Mouse (Mus musculus): Measurements from ENCODE around the gene Scp2. TPM values are rescaled to one million over a fixed set of nuclear protein-coding genes. Genes with fewer than 3 reads are reported as not detected.

Scp2 gene
- total RNA-seq, 2 experiments from 2014 or later: 444 to 569 TPM

DNA sequence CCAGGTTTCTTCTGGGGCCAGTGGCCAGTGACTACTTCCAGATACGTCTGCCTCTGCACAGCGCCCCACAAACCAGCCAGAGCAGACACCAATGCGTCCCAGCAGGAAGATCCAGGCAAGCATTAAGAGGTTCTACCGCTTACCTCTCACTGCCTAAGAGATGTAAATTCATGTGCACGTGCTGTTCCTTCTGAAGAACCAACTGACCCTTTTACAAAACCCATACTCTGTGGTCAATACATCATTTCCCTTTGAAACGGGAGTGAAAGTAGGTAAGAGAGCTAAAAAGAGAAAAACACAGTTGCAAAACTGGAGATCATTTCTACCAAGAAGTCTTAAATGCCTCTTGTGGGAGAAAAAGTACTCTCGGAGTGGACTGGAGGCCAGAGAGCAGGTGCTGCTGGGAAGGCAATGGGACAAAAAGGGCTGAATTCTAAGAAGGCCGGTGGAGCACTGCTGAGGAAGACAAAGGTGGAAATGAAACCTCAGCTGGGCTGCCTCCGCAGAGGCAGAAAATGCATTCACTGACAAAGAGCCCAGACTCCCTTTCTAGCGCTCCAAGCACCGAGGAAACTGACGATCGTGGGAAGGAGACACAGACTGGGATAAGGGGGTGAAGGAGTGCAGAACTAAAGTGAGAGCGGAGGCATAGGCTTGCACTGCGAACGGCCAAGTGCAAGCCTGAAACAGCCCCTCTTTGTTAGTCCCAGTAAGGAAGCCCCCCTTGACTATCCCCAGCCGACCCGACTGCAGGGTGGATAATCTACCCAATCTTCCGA is 85.0 kb downstream of the Scp2 start:
- no peak for DNase-seq

- DNase-seq: peak; percentile 27
Measured at GRCm38 (mm10) chr4:108058166-108058565, 86.6 kb downstream of the Scp2 start.

DNA sequence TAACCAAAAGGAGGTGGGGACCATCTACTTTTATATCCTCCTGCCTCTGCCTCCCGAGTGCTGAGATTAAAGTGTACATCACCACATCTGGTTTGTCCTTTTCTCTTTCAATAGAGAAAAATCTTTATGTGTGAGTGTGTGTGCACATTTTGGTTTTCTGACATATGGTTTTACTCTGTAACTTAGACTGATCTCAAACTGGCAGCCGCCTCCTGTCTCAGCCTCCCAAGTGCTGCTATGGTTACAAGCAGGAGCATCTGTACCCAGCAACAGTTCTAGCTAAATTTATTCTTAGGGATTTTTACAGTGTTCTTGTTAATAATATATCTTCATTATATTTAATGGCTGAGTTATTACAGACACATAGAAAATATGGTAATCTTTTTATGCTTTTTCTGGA is 87.6 kb downstream of the Scp2 start:
- no peak for DNase-seq

DNA sequence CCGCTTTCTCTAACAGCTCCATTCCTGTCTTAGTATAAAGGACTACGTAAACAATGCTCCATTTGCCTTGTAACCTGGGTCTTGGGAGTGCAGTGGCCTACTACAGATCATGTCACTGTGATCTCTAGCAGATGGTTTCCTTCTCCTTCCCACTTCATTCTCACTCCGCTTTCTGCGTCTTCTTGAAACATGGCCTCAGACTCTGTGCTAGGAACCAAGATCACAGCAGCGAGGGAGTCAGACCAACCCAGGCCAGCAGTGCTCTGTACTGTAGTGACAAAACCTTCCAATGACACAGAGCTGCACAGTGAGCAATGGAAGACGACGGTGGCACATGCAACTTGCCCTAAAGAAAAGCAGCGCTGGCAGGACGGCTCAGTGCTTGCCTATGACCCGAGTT is 88.9 kb downstream of the Scp2 start:
- DNase-seq: no peak

DNA sequence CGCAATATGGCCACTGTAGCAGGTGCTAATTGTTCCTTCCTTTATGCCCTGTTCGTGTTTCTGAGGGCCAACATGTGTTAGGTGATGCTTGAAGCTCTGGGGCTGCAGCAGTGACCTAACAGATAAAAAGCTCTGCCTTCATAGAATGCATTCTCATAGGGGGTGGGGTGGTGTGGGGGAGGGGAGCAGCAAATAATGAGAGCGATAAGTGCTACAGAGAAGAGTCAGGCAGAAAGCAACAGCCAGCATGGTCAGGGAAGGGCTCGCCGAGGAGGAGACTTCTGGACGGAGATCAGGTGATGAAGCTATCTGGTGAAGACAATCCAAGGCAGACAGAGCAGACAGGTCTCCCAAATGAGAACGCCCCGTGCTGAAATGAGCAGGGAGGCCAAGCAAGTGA is 92.1 kb downstream of the Scp2 start:
- no peak for DNase-seq

DNA sequence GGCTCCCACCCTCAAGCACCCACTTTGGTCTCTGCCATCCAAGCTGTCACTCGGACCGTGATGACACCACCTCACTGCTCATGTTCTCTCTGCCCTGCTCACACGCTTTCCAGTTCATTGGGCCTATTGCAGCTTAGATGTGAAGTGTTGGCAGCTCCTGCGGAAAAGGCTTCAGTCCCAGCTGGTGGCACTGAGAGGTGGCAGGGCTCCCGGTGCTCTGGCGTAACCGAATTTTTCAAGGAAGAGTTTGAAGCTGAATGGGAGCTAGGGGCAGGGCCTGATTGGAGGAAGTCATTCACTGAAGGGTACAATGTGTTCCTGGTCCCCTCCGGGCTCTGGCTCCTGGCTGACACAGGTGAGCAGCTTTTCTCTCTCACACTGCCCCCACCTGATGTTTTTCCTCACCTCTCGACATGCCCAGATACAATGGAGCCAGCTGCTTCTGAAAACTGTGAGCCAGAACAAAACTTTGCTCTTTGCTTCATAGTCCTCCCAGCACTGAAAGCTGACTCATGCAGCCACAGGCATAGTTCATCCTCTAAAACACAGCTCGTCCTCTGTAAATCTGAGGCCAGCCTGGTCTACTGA is 93.0 kb downstream of the Scp2 start:
- DNase-seq: peak; percentile 42

DNA sequence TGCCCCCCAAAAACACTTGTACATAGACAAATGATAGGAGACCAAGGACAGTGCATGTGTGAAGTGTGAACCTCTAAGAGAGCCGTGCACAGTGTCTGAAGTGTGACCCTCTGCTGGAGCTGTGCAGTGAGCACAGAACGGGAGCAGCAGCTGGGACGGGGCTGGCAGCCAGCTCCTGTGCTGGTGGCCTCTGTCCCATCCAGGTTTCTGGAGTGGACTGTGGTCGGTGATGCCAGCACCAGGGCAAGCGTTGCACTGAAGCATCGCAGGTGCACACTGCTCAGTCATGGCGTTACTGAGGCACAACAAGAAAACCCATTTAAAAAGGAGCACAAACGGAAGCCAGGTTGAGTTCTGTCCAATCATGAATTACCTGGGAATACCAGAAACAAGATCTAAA is 98.7 kb downstream of the Scp2 start:
- no peak for DNase-seq

DNA sequence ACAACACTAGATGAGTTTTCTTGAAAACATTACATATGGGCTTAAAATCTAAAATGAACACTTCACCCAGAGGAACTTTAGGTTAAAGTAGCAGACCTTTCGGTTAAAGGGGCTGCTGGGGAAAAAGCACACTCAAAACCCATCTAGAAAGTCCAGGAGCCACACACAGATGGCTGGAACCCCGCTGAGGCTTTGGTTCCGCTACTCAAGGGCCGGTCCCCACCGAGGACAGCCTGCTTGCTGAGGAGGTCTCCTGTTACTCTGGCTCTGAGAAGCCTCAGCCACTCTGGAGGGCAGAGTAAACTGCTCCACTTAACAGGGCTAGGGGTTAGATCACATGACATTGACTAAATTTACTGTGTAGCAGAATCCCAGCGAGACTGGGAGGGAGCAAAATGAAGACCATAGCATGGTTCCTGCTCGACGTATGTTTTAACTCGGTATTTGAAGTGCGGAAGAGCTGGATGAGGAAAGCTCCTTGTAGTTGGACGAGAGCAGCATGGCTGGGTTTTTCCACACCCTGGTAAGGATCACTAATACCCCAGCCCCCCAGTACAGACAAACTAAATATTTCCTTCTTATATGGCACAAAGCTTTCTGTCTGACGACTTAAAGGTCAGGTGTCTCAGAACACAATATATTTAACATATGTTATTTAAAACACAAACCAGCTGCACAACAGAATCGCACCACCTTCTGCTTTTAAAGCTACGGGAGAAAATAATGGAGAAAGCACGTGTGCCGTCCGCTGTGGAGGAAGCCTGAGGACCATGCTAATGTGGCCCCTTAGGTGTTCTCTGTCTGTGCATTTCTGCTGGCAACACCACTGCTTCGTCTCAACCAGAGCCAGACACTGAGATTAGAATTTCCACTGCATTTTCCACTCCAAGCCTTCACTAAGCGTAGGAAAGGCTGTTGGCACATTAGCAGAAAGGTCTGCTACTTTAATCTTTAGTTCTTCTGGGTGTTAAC is 99.4 kb downstream of the Scp2 start:
- no peak for DNase-seq

- DNase-seq: no peak
Measured at GRCm38 (mm10) chr4:108037027-108037426, 107.8 kb downstream of the Scp2 start.

DNA sequence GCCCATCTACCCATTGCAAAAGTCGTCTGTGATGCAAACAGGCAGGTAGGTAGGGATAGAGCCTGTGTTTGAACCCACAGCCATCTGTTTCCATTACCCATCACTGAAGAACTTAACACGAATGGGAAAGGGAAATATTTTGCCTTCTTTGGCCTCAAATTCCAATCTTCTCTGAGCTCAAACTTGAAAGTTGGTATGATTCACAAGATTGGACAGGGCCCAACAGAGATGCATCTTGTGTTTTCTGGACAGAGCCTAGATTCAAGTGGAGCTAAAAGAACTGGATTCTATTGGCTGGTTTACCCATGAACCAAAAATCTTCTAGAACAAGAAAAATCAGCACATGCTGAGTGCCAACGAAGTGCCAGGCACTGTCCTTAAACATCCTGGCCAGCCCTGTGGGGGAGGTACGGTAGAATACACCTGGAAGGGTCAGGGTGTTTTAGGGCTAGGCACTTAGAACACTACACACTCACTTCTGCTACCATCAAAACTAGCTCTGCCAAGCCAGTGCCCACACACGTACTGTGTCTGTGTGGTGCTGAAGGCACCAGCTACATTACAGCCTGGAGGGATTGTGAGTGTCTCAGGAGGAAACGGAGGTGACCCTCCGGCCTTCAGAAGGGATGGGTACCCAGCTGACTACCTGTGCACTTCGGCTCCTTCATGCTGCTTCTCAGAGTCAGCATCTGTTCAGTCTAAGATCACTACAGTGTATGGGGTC is 111.6 kb downstream of the Scp2 start:
- DNase-seq: no peak

DNA sequence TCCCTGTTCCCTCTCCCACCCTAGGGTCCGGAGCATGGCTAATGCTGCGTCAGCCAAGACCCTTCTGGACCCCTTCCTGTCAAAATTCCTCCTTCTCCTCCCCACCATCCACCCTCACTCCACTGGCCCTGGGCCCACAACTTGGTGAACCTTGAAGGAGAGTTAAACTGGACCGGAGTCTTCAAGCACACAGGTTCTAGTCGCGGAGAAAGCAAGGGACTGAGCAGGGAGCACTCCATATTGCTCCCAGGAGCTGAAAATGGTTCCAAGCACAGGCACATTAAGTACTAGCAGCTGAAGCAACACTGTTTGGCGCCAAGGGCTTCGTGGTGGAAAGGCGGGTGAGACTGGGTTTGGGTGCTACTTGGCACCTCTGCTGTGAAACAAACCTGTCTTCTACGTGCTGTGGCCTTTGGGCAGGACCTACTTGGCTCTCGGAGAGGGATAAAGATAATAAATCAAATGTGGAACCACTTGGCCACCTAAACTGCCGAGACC is 112.4 kb downstream of the Scp2 start:
- peak; percentile 41 for DNase-seq

DNA sequence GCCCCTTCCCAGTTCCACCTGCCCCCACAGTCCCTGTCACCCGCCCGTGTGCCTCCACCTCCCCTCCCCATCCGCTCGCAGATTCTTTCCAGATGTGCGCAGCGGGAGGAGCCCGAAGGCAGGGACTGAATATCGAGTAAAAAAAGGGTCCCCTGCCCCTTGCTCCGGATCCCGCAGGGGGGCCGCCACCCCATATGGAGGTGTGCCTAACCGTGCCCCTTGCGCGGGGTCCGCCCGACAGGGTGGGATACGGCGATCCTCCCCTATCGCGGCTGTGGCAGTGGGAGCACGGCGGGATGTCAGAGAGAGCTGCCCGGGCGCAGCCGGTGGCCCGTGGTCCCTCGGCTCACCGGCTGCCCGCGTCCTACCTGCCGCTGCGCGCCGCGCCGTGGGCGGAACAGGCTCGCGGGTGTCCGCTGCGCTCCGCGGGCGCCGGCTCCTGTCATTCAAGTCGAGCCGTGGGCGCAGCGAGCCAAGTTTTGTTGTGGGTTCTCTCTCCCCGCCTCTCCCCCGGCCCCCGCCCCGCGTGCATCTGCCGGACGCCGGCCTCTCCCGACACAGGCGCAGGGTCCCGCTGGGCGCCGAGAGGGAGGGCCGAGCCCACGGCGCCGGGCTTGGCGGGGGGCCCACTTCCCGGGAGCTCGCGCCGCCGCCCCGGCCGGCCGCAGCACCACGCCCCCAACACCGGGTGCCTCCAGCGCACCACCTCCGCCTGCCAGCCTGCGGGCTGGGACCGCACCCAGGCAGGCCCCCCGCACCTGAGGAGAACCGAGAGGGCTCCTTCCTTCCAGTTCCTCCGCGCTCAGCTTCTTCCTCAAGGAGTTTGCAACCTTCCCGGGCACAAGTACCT is 113.1 kb downstream of the Scp2 start:
- peak; percentile 65 for DNase-seq

DNA sequence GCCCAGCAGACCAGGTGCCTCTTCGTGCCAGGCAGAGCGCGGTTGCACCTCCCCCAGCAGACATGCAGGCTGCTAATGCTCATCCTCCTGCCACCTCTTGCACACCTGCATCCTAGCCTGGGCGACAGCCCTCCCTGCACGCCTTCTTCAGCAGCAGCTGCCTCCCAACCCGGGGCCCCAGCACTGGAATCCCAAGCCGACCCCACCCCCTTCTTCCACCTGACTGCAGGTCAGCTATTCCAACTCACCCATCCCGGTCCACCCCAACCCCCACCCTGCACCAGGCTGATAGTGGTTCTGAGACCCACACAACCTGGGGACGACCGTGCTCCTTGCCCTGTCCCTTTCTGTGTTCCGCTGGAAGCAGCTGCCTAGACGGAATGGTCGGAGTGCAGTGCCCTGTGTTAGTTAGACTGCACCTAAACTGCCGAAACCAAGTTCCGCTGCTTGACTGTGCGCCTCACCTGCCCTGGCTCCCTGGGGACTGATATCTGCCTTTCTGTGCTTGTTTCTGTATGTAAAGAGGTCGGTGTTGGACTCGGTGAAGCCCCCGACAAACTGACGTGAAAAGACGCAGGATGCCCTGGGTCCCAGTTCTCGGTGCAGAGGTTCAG is 113.8 kb downstream of the Scp2 start:
- DNase-seq: no peak

DNA sequence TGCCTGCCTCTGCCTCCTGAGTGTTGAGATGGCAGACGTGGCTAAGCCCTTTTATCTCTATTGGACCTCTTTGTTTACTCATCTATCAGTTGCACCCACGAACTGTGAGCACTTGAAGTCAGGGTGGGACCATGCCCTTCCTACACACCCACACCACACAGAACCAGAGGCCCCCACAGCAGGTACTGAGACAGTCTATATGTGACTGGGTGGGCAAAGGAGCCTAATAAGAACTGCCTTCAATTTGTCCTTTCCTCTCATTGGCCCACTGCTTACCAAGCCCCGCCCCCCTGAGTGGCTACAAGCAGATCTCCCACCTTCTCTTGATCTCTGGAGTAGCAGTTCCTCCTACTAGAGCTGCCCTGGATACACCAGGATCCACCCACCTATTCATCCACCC is 118.6 kb downstream of the Scp2 start:
- DNase-seq: no peak

DNA sequence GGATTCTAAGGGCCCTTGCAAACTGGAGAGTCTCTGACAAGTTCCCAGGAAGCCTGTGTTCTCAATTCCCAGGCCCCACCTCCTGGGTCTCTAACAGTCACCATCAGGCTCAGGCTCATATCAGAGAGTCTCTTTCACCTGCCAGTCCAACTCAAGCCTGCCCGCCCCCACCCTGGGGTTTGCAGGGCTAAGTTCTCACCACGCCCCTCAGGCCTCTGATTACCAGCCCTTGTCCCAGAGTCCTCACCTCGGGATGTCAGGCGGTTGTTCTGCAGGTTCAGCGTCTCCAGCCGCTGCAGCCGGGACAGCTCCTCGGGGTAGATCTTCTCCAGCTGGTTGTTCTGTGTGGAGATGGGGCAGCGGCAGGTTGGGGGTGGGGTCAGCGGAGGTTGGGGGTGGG is 119.5 kb downstream of the Scp2 start:
- no peak for DNase-seq

GRCm38 (mm10) chr4:108024641-108025040 is 120.2 kb downstream of the Scp2 start:
- DNase-seq: peak; percentile 24

GRCm38 (mm10) chr4:108023186-108023585 is 121.6 kb downstream of the Scp2 start:
- DNase-seq: no peak

DNA sequence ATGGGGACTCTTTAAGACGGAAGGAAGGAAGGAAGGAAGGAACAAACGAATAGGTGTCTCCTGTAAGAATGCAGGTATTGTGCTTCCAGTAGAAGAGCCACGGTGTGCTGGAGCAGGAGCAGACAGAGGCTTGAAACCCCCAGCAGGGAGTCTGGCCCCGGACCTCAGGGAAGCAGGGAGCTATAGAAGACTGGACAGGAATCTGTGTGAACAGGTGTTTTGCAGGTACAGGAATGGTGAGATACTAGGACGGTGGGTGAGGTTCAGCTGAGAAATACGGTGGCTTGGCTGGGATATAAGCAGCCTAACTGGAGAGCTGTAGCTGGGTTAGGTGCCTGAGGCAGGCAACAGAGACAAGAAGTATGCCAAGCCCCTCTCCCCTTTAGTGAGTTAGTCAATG is 124.6 kb downstream of the Scp2 start:
- no peak for DNase-seq

DNA sequence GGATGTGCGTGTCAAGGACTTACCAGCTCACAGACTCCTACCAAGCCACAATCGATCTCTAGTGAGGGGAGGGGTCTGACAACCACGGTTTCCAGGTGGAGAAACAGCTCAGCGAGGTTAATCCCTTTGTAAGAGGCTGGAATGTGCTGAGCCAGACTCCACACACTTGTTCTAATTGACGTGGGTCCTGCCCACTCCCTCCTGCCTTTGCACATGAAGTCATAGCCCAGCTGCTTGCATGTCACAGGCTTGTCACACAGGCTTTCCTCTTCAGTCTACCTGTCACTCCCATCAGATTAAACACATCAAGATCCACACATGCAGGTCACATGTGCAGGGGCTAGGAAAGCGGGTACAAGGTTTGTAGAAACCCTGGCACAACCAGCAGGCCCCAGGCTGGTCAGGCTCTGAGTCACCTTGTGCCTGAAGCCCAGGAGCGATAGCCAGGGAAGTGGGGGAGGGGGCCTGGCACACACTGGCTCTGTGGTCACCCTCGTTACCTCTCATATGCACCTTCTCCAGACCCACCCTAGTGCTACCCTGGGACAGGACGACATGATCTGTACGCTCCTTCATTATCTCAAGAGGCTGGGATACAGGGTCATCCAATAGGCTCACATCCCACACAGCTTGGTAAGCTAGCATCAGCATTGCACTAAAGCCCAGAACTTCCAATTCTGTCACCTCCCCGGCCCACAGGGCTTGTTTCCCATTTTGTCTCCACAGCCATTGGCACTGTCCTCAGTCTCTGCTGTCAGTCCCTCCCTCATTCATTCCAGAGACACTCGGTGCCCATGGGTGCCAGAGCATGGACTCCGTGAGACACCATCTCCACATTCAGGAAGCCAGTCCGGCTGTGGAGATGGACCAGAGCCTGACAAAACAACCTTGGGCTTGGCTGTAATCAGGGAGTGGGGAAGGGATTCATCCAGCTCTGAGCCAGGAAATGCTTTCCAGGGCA is 125.6 kb downstream of the Scp2 start:
- DNase-seq: no peak

Measured in adrenal gland, postnatal 10 days (tissue).